Mouse (Mus musculus) erythroblast, embryonic 14.5 days (primary cell): ENCODE data around the gene Sac3d1.

Experiments
- GATA1 ChIP-seq: IDR thresholded peaks from 2 replicates; pipeline ENCODE4 v1.6.1; 2012; ENCODE audit warnings: low read length, inconsistent platforms, mixed read lengths
- TAL1 ChIP-seq: IDR thresholded peaks from 3 replicates; pipeline ENCODE4 v1.6.1; 2012; ENCODE audit warnings: low read length, inconsistent platforms, mixed read lengths

DNA sequence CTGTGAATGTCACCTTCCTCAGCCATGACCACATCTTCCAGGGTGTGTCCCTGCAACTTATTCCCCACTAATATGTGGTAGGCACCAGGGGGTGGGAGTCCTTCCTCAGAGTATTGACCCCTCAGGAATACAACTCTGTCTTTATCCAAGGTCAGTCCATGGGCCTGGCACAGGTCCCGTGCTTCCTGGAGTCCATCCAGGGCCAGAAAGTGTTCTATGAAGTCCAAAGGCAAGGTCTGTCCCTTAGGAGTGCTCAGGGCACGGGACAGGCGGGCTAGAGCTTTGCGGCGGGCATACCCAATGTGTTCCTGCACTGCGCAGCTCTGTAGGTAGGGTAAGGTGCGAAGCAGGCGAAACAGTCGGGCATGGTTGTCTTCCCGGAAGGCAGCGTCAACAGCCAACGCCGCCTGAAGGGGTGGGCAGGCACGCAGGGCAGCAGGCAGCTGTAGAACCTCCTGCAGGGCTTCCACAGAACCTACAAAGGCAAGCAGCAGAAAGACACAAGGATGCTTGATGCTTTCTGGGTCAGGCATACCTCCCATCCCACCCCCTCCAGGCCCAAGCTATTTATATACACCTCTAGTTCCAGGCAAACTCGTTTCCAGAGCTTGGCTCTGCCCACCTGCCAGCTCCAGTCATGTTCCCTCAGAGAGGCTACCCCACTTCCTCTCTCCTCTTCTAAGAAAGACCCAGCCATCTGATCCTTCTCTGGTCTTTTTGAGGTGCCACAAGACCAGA lies 2.2 kb downstream of the Sac3d1 start:
- no peak for TF ChIP-seq TAL1
- TF ChIP-seq GATA1 = no peak
